Mouse (Mus musculus) G1E (cell line): ENCODE measurements around the gene Pcmt1. TPM values are rescaled to one million over a fixed set of nuclear protein-coding genes. Genes with fewer than 3 reads are reported as not detected.

Source experiments
- ATAC-seq: 2 replicates; pipeline ENCODE4 v1.8.0; 2016; ENCODE audit warnings: mild to moderate bottlenecking; ENCODE audit not compliant: insufficient number of reproducible peaks, poor library complexity, low FRiP score, severe bottlenecking; ENCODE audit errors: extremely low read depth
- DNase-seq: peaks from one replicate; pipeline ENCODE4 v3.0.0; 2012; ENCODE audit warnings: low spot score
- H3K27me3 ChIP-seq: 2 replicates; pipeline ENCODE4 v1.6.1; 2012; ENCODE audit warnings: mild to moderate bottlenecking, low read length, inconsistent platforms; ENCODE audit not compliant: insufficient read depth
- H3K36me3 ChIP-seq: replicated peaks from 2 replicates; pipeline ENCODE3; 2012; ENCODE audit warnings: mild to moderate bottlenecking, inconsistent platforms
- H3K4me1 ChIP-seq: 2 replicates; pipeline ENCODE4 v1.6.1; 2012; ENCODE audit warnings: low read depth, low read length, inconsistent platforms, mixed read lengths; ENCODE audit not compliant: insufficient read depth
- H3K4me3 ChIP-seq: 2 replicates; pipeline ENCODE4 v1.5.1; 2012; ENCODE audit warnings: low read depth, mild to moderate bottlenecking, inconsistent platforms, low read length, moderate library complexity, mixed read lengths
- H3K9me3 ChIP-seq: replicated peaks from 2 replicates; pipeline ENCODE4 v1.6.1; 2012; ENCODE audit warnings: inconsistent platforms
- CTCF ChIP-seq: IDR thresholded peaks from 2 replicates; pipeline ENCODE4 v1.5.1; 2012; ENCODE audit warnings: low read depth, low read length, inconsistent platforms, mixed read lengths
- GATA1 ChIP-seq: IDR thresholded peaks from 2 replicates; pipeline ENCODE4 v1.6.1; 2012; ENCODE audit warnings: borderline replicate concordance, low read length, inconsistent platforms, mixed read lengths
- GATA2 ChIP-seq: IDR thresholded peaks from 2 replicates; pipeline ENCODE4 v1.6.1; 2012; ENCODE audit warnings: low read depth, low read length, inconsistent platforms, borderline replicate concordance
- POLR2AphosphoS5 ChIP-seq: IDR thresholded peaks from 2 replicates; pipeline ENCODE4 v1.6.1; 2012; ENCODE audit warnings: low read depth, low read length, inconsistent platforms; ENCODE audit not compliant: insufficient replicate concordance
- TAL1 ChIP-seq: conservative IDR thresholded peaks from 2 replicates; pipeline ENCODE4 v1.6.1; 2012; ENCODE audit warnings: low read depth, low read length, inconsistent platforms, mixed read lengths
- polyA plus RNA-seq: library from polyadenylated mRNA; stranded (reverse); fragments of >175 nt; gene quantifications from 2 replicates; pipeline ENCODE4 v1.2.3, GENCODE M21; 2012
- total RNA-seq, 2 experiments: library from RNA; stranded (forward) in 1 of 2; stranded (reverse) in 1 of 2; fragments of 200-1000 nt in 1 of 2; fragments of >200 nt in 1 of 2; fragmentation: Nextera tagmentation in 1 of 2; gene quantifications; 2 replicates each; pipeline ENCODE4 v1.2.3; 2014 to 2017

Pcmt1 gene
- total and polyA plus RNA-seq, 3 experiments = 55.8 to 117 (median 79.0) TPM

GRCm38 (mm10) chr10:7582891-7583557 lies 97.9 kb downstream of the Pcmt1 start:
- TF ChIP-seq GATA2 (no peak), GATA1 (no peak), CTCF (no peak), TAL1 (no peak), POLR2AphosphoS5 (no peak)
- peaks cover 5% of the 10 kb centered on the region; the same call in 1 of the 2 replicates for H3K27me3 ChIP-seq
- ATAC-seq (no peak), DNase-seq (no peak)
- H3K4me3 ChIP-seq = no peak overlapping the region
- no peaks in the 10 kb centered on the region for H3K9me3 ChIP-seq
- H3K4me1 ChIP-seq = no peaks in the 10 kb centered on the region
- H3K36me3 ChIP-seq = no peaks in the 10 kb centered on the region

- no peaks in the 10 kb centered on the region for H3K4me1 ChIP-seq
- no peaks in the 10 kb centered on the region for H3K9me3 ChIP-seq
- no peaks in the 10 kb centered on the region for H3K36me3 ChIP-seq
- H3K4me3 ChIP-seq = no peak overlapping the region
- TF ChIP-seq CTCF (no peak), TAL1 (no peak), POLR2AphosphoS5 (no peak), GATA1 (no peak), GATA2 (no peak)
- peaks cover 5% of the 10 kb centered on the region; the same call in 1 of the 2 replicates for H3K27me3 ChIP-seq
- ATAC-seq = no peak
- no peak for DNase-seq
Measured at GRCm38 (mm10) chr10:7582157-7582890, 98.6 kb downstream of the Pcmt1 start.

DNA sequence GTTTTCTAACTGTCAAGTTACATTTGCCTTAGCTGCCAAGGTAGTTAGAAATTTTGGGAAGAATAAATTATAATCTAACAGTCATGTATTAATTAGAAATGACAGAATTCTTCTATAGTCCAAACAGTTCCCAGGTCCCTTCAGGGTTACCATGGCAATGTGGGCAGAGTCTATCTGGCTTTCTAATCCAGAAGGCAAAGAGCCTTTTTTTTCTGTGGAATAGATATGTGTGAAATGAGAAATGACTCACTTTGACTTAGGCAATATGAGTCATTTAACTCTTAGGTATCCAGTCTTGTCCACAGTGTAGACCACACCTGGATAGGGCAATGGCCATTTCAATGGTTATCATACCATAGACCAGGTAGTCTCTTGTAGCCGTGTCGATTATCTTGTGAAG lies 99.5 kb downstream of the Pcmt1 start:
- no peak for TF ChIP-seq GATA1
- no peak for TF ChIP-seq GATA2
- no peak for TF ChIP-seq TAL1
- H3K27me3 ChIP-seq = peaks cover 5% of the 10 kb centered on the region; the same call in 1 of the 2 replicates
- no peak overlapping the region for H3K4me3 ChIP-seq
- H3K36me3 ChIP-seq = no peaks in the 10 kb centered on the region
- H3K4me1 ChIP-seq = no peaks in the 10 kb centered on the region
- ATAC-seq (no peak), DNase-seq (no peak)
- H3K9me3 ChIP-seq = no peaks in the 10 kb centered on the region

Other genes with a start within 250 kb of the Pcmt1 start
- gene Ulbp1, start 207.5 kb downstream of the Pcmt1 start, total RNA-seq (2014; fragmentation: Nextera tagmentation) = 3.8 and 7.1 TPM in 2 replicates
- 3.0 and 4.9 TPM in 2 replicates for gene Ulbp1, start 207.5 kb downstream of the Pcmt1 start, total RNA-seq (2017)
- gene Ulbp1, start 207.5 kb downstream of the Pcmt1 start, polyA plus RNA-seq = 0.04 and 0.09 TPM in 2 replicates
- gene Lrp11, start 91.3 kb downstream of the Pcmt1 start, total RNA-seq (2014; fragmentation: Nextera tagmentation) = not detected in 2 replicates
- gene Lrp11, start 91.3 kb downstream of the Pcmt1 start, total RNA-seq (2017) = 0.22 and 0.35 TPM in 2 replicates
- gene Lrp11, start 91.3 kb downstream of the Pcmt1 start, polyA plus RNA-seq = 0.14 and 0.21 TPM in 2 replicates
- 47.8 and 53.4 TPM in 2 replicates for gene Nup43, start 13.6 kb downstream of the Pcmt1 start, total RNA-seq (2014; fragmentation: Nextera tagmentation)
- 37.9 and 40.5 TPM in 2 replicates for gene Nup43, start 13.6 kb downstream of the Pcmt1 start, total RNA-seq (2017)
- gene Nup43, start 13.6 kb downstream of the Pcmt1 start, polyA plus RNA-seq = 1.5 and 1.8 TPM in 2 replicates
- gene Lats1, start 78 bp upstream of the Pcmt1 start, total RNA-seq (2014; fragmentation: Nextera tagmentation) = 38.0 and 41.9 TPM in 2 replicates
- 12.8 and 16.2 TPM in 2 replicates for gene Lats1, start 78 bp upstream of the Pcmt1 start, total RNA-seq (2017)
- 4.6 and 4.9 TPM in 2 replicates for gene Lats1, start 78 bp upstream of the Pcmt1 start, polyA plus RNA-seq
- gene Katna1, start 44.9 kb upstream of the Pcmt1 start, total RNA-seq (2014; fragmentation: Nextera tagmentation) = 33.7 and 45.1 TPM in 2 replicates
- 55.6 and 57.0 TPM in 2 replicates for gene Katna1, start 44.9 kb upstream of the Pcmt1 start, total RNA-seq (2017)
- 1.6 and 2.7 TPM in 2 replicates for gene Katna1, start 44.9 kb upstream of the Pcmt1 start, polyA plus RNA-seq
- gene Ginm1, start 111.7 kb upstream of the Pcmt1 start, total RNA-seq (2014; fragmentation: Nextera tagmentation) = 26.6 and 31.5 TPM in 2 replicates
- 30.1 and 30.5 TPM in 2 replicates for gene Ginm1, start 111.7 kb upstream of the Pcmt1 start, total RNA-seq (2017)
- gene Ginm1, start 111.7 kb upstream of the Pcmt1 start, polyA plus RNA-seq = 6.6 and 7.8 TPM in 2 replicates
- 62.1 and 73.9 TPM in 2 replicates for gene Ppil4, start 111.8 kb upstream of the Pcmt1 start, total RNA-seq (2014; fragmentation: Nextera tagmentation)
- 78.9 and 97.7 TPM in 2 replicates for gene Ppil4, start 111.8 kb upstream of the Pcmt1 start, total RNA-seq (2017)
- gene Ppil4, start 111.8 kb upstream of the Pcmt1 start, polyA plus RNA-seq = 2.7 and 7.3 TPM in 2 replicates
- not detected in 2 replicates for gene Zc3h12d, start 151.3 kb upstream of the Pcmt1 start, total RNA-seq (2014; fragmentation: Nextera tagmentation)
- under 0.01 and 0.06 TPM in 2 replicates for gene Zc3h12d, start 151.3 kb upstream of the Pcmt1 start, total RNA-seq (2017)
- gene Zc3h12d, start 151.3 kb upstream of the Pcmt1 start, polyA plus RNA-seq = not detected in 2 replicates